Mouse (Mus musculus) megakaryocyte, embryonic 14.5 days (primary cell): ENCODE measurements around the gene Tmem163.

Experiments
- FLI1 ChIP-seq: IDR thresholded peaks from 2 replicates; pipeline ENCODE4 v1.6.1; 2012; ENCODE audit warnings: low read length, inconsistent platforms, mixed read lengths
- GATA1 ChIP-seq: IDR thresholded peaks from 3 replicates; pipeline ENCODE4 v1.6.1; 2012; ENCODE audit warnings: mixed read lengths, low read length, inconsistent platforms, borderline replicate concordance

DNA sequence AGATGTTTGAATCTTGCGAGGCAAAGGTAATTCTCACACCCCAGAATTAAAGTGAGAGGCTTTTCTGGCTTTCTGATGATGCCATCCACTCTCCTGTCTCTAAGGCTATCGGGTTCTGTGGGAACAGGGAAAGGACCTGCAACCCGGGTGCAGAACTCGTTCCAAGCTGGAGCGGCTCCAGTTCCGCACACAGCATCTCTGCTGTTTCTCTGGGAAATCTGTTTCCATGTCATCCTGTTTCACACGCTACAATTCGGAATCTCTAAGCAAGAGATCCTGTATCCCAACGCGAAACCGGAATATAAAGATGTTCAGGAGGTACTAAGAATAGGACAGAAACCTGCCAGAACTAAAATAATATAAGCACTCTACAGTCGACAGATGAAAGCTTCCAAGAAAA is 3.2 kb downstream of the Tmem163 start:
- TF ChIP-seq GATA1 (no peak), FLI1 (no peak)
